Comparison of ENCODE assay signal across 13 mouse cellular contexts in the genomic region with DNA sequence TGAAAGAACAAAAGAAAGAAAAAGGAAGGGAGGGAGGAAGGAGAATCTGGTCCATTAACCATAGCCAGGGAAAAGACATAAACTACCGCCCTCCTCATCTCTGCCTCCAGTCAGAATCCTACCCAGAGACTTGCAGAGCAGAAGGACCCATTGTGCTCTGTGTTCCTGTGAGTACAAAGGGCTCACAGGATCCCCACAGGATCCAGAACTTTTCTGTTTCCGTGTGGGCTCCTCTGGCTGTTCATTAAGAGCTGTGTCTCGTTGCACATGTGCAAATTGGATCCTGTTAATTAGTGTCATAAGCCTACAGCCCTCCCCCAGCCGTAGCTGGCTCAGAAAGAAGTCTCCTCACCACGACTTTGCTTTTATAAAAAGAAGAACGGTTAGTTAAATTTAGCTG. TPM values are rescaled to one million over a fixed set of nuclear protein-coding genes. Genes with fewer than 3 reads are reported as not detected.
A peak's percentile ranks its signal among the peaks of the same experiment; 100 is the strongest.
DNase-seq lines count a peak whose midpoint lies in the region; ATAC-seq and TF ChIP-seq lines count a peak whose summit lies in the region.
"Had no signal": no experiment of that assay in that cellular context is flagged by ENCODE, and none has a peak within 500 bp of the region (broad histone marks: within the 10 kb centered on the region; RNA-seq: fewer than 3 reads in every experiment).

No protein-coding gene starts in this region.

- 50% methylated on average over 6 of the region's 6 CpGs for WGBS in embryonic facial prominence, embryonic 15.5 days
- 66% methylated on average over 6 of the region's 6 CpGs for WGBS in embryonic facial prominence, embryonic 10.5 days
- 75% methylated on average over 6 of the region's 6 CpGs for WGBS in liver, postnatal 0 days (ENCODE audit: insufficient replicate concordance)

- no peaks in the 10 kb centered on the region for H3K9me3 ChIP-seq in embryonic facial prominence, embryonic 15.5 days (replicated peaks)
- no peaks in the 10 kb centered on the region for H3K9me3 ChIP-seq in embryonic facial prominence, embryonic 10.5 days
- no peaks in the 10 kb centered on the region for H3K9me3 ChIP-seq in liver, postnatal 0 days (ENCODE audit: low read length)
- H3K9me3 ChIP-seq: lung, embryonic 15.5 days had no signal

- DNase-seq in embryonic facial prominence, embryonic 10.5 days (ENCODE audit: low spot score): no peak
- peak; percentile 11 for DNase-seq in right cerebral cortex, adult 18-20 months
- no peak for DNase-seq in right cerebral cortex, postnatal 25 days
- peak; percentile 67 for DNase-seq in kidney, postnatal 14 days
- no peak for DNase-seq in liver, postnatal 0 days
- DNase-seq in frontal cortex, postnatal 25 days (ENCODE audit: low spot score in 2 of 2): no peak
- DNase-seq in ovary, postnatal 14 days (ENCODE audit: low spot score): no peak
- DNase-seq: cerebellum, postnatal 36 days; thymus, postnatal 4 days had no signal

- H3K4me1 ChIP-seq in embryonic facial prominence, embryonic 15.5 days: peaks cover 19% of the 10 kb centered on the region; the same call in 1 of the 2 replicates
- no peaks in the 10 kb centered on the region for H3K4me1 ChIP-seq in embryonic facial prominence, embryonic 10.5 days
- H3K4me1 ChIP-seq in liver, postnatal 0 days (ENCODE audit: insufficient read depth): no peaks in the 10 kb centered on the region

- no peak for TF ChIP-seq CTCF in liver, postnatal 0 days (IDR thresholded peaks at IDR 0.05; ENCODE audit: low read depth)

- no peak overlapping the region for H3K4me3 ChIP-seq in embryonic facial prominence, embryonic 15.5 days (replicated peaks)
- no peak overlapping the region for H3K4me3 ChIP-seq in embryonic facial prominence, embryonic 10.5 days
- H3K4me3 ChIP-seq in liver, postnatal 0 days (ENCODE audit: low read depth, low read length): no peak overlapping the region
- H3K4me3 ChIP-seq: erythroblast, embryonic 14.5 days; lung, embryonic 15.5 days had no signal

- TF ChIP-seq EP300 in liver, postnatal 0 days (IDR thresholded peaks at IDR 0.05; ENCODE audit: low read depth): no peak

- peaks cover 66% of the 10 kb centered on the region for H3K36me3 ChIP-seq in embryonic facial prominence, embryonic 15.5 days
- H3K36me3 ChIP-seq in embryonic facial prominence, embryonic 10.5 days (replicated peaks): peaks cover 89% of the 10 kb centered on the region
- 0 out of 2 replicates have a peak, but pooled peaks cover 11% of the 10 kb centered on the region for H3K36me3 ChIP-seq in liver, postnatal 0 days (replicated peaks; ENCODE audit: insufficient read depth, low read length)

- H3K27ac ChIP-seq in embryonic facial prominence, embryonic 15.5 days (replicated peaks): peak overlapping the region; percentile 67
- H3K27ac ChIP-seq in embryonic facial prominence, embryonic 10.5 days (replicated peaks): no peak overlapping the region
- H3K27ac ChIP-seq in liver, postnatal 0 days (ENCODE audit: low read depth): no peak overlapping the region
- H3K27ac ChIP-seq: lung, embryonic 15.5 days had no signal

- H3K4me2 ChIP-seq in embryonic facial prominence, embryonic 15.5 days (replicated peaks): no peak overlapping the region
- no peak overlapping the region for H3K4me2 ChIP-seq in liver, postnatal 0 days (ENCODE audit: low read depth, low read length)
- H3K4me2 ChIP-seq: lung, embryonic 15.5 days had no signal

- ATAC-seq in embryonic facial prominence, embryonic 15.5 days (ENCODE audit: insufficient number of reproducible peaks, low FRiP score, low TSS enrichment, low read depth): no peak
- no peak for ATAC-seq in liver, postnatal 0 days

- H3K9ac ChIP-seq in embryonic facial prominence, embryonic 15.5 days: no peak overlapping the region
- H3K9ac ChIP-seq in liver, postnatal 0 days (replicated peaks): no peak overlapping the region
- H3K9ac ChIP-seq: lung, embryonic 15.5 days had no signal

- no peaks in the 10 kb centered on the region for H3K27me3 ChIP-seq in embryonic facial prominence, embryonic 15.5 days
- no peaks in the 10 kb centered on the region for H3K27me3 ChIP-seq in embryonic facial prominence, embryonic 10.5 days (replicated peaks; ENCODE audit: low read depth, poor library complexity, severe bottlenecking)
- no peaks in the 10 kb centered on the region for H3K27me3 ChIP-seq in liver, postnatal 0 days (ENCODE audit: insufficient read depth, low read length)
- H3K27me3 ChIP-seq: lung, embryonic 15.5 days had no signal

RNA-seq across cellular contexts. Expression of gene Btbd16, which starts 41.0 kb away (rescaled TPM):
- not detected in 2 replicates for polyA plus RNA-seq in embryonic facial prominence, embryonic 15.5 days (2015; fragmentation: Nextera tagmentation; extraction: Ambion mirVana)
- polyA plus RNA-seq in embryonic facial prominence, embryonic 10.5 days (2016; fragmentation: Nextera tagmentation; extraction: Ambion mirVana): 0.14 TPM in 1 of 2 replicates, not detected in the other
- 0.38 and 0.52 TPM in 2 replicates for polyA plus RNA-seq in liver, postnatal 0 days (2015; fragmentation: Nextera tagmentation; extraction: Ambion mirVana)
- polyA plus RNA-seq: erythroblast, embryonic 14.5 days; limb, embryonic 11.5 days; lung, embryonic 15.5 days had no signal

Comparison
In these comparisons a context has a peak if more than half of its experiments do, and no peak if none do; other contexts are left out.
1. DNase-seq: peak in right cerebral cortex, adult 18-20 months (single experiment) and kidney, postnatal 14 days (single experiment); none in embryonic facial prominence, embryonic 10.5 days (single experiment), right cerebral cortex, postnatal 25 days (single experiment), liver, postnatal 0 days (single experiment), frontal cortex, postnatal 25 days (0 of 2) and ovary, postnatal 14 days (single experiment).